Comparison of ENCODE assay signal across 9 mouse cellular contexts in genomic region chr11:55378371-55378770, GRCm38 (mm10). TPM values are rescaled to one million over a fixed set of nuclear protein-coding genes. Genes with fewer than 3 reads are reported as not detected.
A peak's percentile ranks its signal among the peaks of the same experiment; 100 is the strongest.
DNase-seq lines count a peak whose midpoint lies in the region; ATAC-seq and TF ChIP-seq lines count a peak whose summit lies in the region.
"Had no signal": no experiment of that assay in that cellular context is flagged by ENCODE, and none has a peak within 500 bp of the region (broad histone marks: within the 10 kb centered on the region; RNA-seq: fewer than 3 reads in every experiment).

No protein-coding gene starts in this region.

- TF ChIP-seq EP300 in heart, postnatal 0 days (IDR thresholded peaks at IDR 0.05; ENCODE audit: low read depth), result no peak

- 50% methylated on average over 5 of the region's 5 CpGs for WGBS in hindbrain, embryonic 14.5 days
- 64% methylated on average over 5 of the region's 5 CpGs for WGBS in hindbrain, embryonic 10.5 days
- WGBS in heart, postnatal 0 days, result 14% methylated on average over 5 of the region's 5 CpGs
- 55% methylated on average over 5 of the region's 5 CpGs for WGBS in midbrain, embryonic 14.5 days

- H3K36me3 ChIP-seq in hindbrain, embryonic 14.5 days (replicated peaks; ENCODE audit: control insufficient read depth, insufficient read depth), result no peaks in the 10 kb centered on the region
- H3K36me3 ChIP-seq in hindbrain, embryonic 10.5 days, result no peaks in the 10 kb centered on the region
- no peaks in the 10 kb centered on the region for H3K36me3 ChIP-seq in heart, postnatal 0 days (replicated peaks; ENCODE audit: control insufficient read depth, insufficient read depth, low read length)
- H3K36me3 ChIP-seq in midbrain, embryonic 14.5 days (ENCODE audit: control insufficient read depth, insufficient read depth, low read length), result no peaks in the 10 kb centered on the region

- H3K4me3 ChIP-seq in hindbrain, embryonic 14.5 days (replicated peaks; ENCODE audit: low read length), result no peak overlapping the region
- H3K4me3 ChIP-seq in hindbrain, embryonic 10.5 days, result no peak overlapping the region
- H3K4me3 ChIP-seq in embryonic fibroblast, embryonic 13.5 days (ENCODE audit: insufficient read depth, low read length), result no peak overlapping the region
- no peak overlapping the region for H3K4me3 ChIP-seq in heart, postnatal 0 days (ENCODE audit: low read depth, low read length)
- H3K4me3 ChIP-seq in midbrain, embryonic 14.5 days (replicated peaks; ENCODE audit: low read depth, low read length), result no peak overlapping the region

- no peaks in the 10 kb centered on the region for H3K4me1 ChIP-seq in hindbrain, embryonic 14.5 days (replicated peaks; ENCODE audit: control insufficient read depth, insufficient read depth, low read length)
- H3K4me1 ChIP-seq in hindbrain, embryonic 10.5 days (replicated peaks), result no peaks in the 10 kb centered on the region; the same call in 1 of the 2 replicates
- peaks cover 3% of the 10 kb centered on the region for H3K4me1 ChIP-seq in embryonic fibroblast, embryonic 13.5 days (ENCODE audit: control insufficient read depth, insufficient read depth, low read length)
- peaks cover 20% of the 10 kb centered on the region for H3K4me1 ChIP-seq in heart, postnatal 0 days (ENCODE audit: control insufficient read depth, insufficient read depth)
- H3K4me1 ChIP-seq in midbrain, embryonic 14.5 days (ENCODE audit: control insufficient read depth, insufficient read depth, low read length), result no peaks in the 10 kb centered on the region

- H3K27me3 ChIP-seq in hindbrain, embryonic 14.5 days (ENCODE audit: control insufficient read depth, insufficient read depth, low read length), result 0 out of 2 replicates have a peak, but pooled peaks cover 3% of the 10 kb centered on the region
- H3K27me3 ChIP-seq in hindbrain, embryonic 10.5 days (ENCODE audit: insufficient read depth, poor library complexity, severe bottlenecking), result peaks cover 4% of the 10 kb centered on the region; the same call in 1 of the 2 replicates
- peaks cover 3% of the 10 kb centered on the region; the same call in 1 of the 2 replicates for H3K27me3 ChIP-seq in heart, postnatal 0 days (ENCODE audit: control insufficient read depth, insufficient read depth, low read length)
- no peaks in the 10 kb centered on the region for H3K27me3 ChIP-seq in midbrain, embryonic 14.5 days (ENCODE audit: control insufficient read depth, insufficient read depth, low read length)
- H3K27me3 ChIP-seq: Patski had no signal

- TF ChIP-seq CTCF in embryonic fibroblast, embryonic 13.5 days (IDR thresholded peaks at IDR 0.05; ENCODE audit: borderline replicate concordance, insufficient read depth, low read length), result no peak
- no peak for TF ChIP-seq CTCF in heart, postnatal 0 days (IDR thresholded peaks at IDR 0.05; ENCODE audit: low read depth)

- H3K9ac ChIP-seq in hindbrain, embryonic 14.5 days, result no peak overlapping the region
- H3K9ac ChIP-seq in heart, postnatal 0 days (replicated peaks; ENCODE audit: low read depth, low read length), result no peak overlapping the region
- H3K9ac ChIP-seq in midbrain, embryonic 14.5 days (replicated peaks; ENCODE audit: low read length), result no peak overlapping the region

- no peak; the same call in 1 of the 2 replicates for ATAC-seq in hindbrain, embryonic 14.5 days (ENCODE audit: low FRiP score)
- ATAC-seq in heart, postnatal 0 days (ENCODE audit: insufficient read depth, low read depth), result peak; percentile 75
- no peak for ATAC-seq in midbrain, embryonic 14.5 days (ENCODE audit: low FRiP score, low TSS enrichment)
- ATAC-seq in inflammation-experienced regulatory T-cells, adult 6 months, result no peak
- ATAC-seq: Patski had no signal

- H3K27ac ChIP-seq in hindbrain, embryonic 14.5 days, result no peak overlapping the region
- no peak overlapping the region for H3K27ac ChIP-seq in hindbrain, embryonic 10.5 days
- H3K27ac ChIP-seq in embryonic fibroblast, embryonic 13.5 days (ENCODE audit: insufficient read depth, low read length), result peak overlapping the region; percentile 9; the same call in 1 of the 2 replicates
- H3K27ac ChIP-seq in heart, postnatal 0 days (ENCODE audit: low read depth), result no peak overlapping the region
- H3K27ac ChIP-seq in midbrain, embryonic 14.5 days (replicated peaks; ENCODE audit: low read depth, low read length), result no peak overlapping the region

- peak; percentile 45 for DNase-seq in hindbrain, embryonic 14.5 days (ENCODE audit: low spot score)
- DNase-seq in hindbrain, embryonic 10.5 days (ENCODE audit: low spot score), result no peak
- DNase-seq in heart, postnatal 0 days (ENCODE audit: low spot score), result peak; percentile 77
- peak; percentile 67 for DNase-seq in layer of hippocampus, adult 9-11 months
- DNase-seq in midbrain, embryonic 14.5 days, result peak; percentile 53
- no peak for DNase-seq in spleen, adult 18-20 months

- no peak overlapping the region for H3K4me2 ChIP-seq in hindbrain, embryonic 14.5 days (replicated peaks)
- no peak overlapping the region for H3K4me2 ChIP-seq in heart, postnatal 0 days (ENCODE audit: low read depth, low read length)
- H3K4me2 ChIP-seq in midbrain, embryonic 14.5 days (ENCODE audit: low read length), result no peak overlapping the region

- no peaks in the 10 kb centered on the region for H3K9me3 ChIP-seq in hindbrain, embryonic 14.5 days (ENCODE audit: control insufficient read depth, low read length)
- no peaks in the 10 kb centered on the region for H3K9me3 ChIP-seq in hindbrain, embryonic 10.5 days
- no peaks in the 10 kb centered on the region for H3K9me3 ChIP-seq in heart, postnatal 0 days (replicated peaks; ENCODE audit: control insufficient read depth, low read length)
- H3K9me3 ChIP-seq in midbrain, embryonic 14.5 days (ENCODE audit: control insufficient read depth, low read length), result no peaks in the 10 kb centered on the region

- TF ChIP-seq POLR2A in embryonic fibroblast, embryonic 13.5 days (IDR thresholded peaks at IDR 0.05; ENCODE audit: low read depth, low read length), result no peak

RNA-seq across cellular contexts. Expression of gene Fat2, which starts 42.0 kb away (rescaled TPM):
- 0.23 and 0.31 TPM in 2 replicates for polyA plus RNA-seq in hindbrain, embryonic 14.5 days (2014; fragmentation: Nextera tagmentation; extraction: Ambion mirVana)
- polyA plus RNA-seq in hindbrain, embryonic 10.5 days (2016; fragmentation: Nextera tagmentation; extraction: Ambion mirVana), result 0.01 and 0.07 TPM in 2 replicates
- not detected in 2 replicates for polyA plus RNA-seq in embryonic fibroblast, embryonic 13.5 days (2011; ENCODE audit: insufficient read length, low read depth, missing spikeins)
- 1.1 TPM in 1 of 2 replicates, not detected in the other for total RNA-seq in heart, postnatal 0 days (2014; rRNA removed; ENCODE audit: low replicate concordance)
- polyA plus RNA-seq in heart, postnatal 0 days (2015; fragmentation: Nextera tagmentation; extraction: Ambion mirVana), result 0.01 TPM in 1 of 2 replicates, not detected in the other
- polyA plus RNA-seq in midbrain, embryonic 14.5 days (2014; fragmentation: Nextera tagmentation; extraction: Ambion mirVana), result 0.24 and 0.27 TPM in 2 replicates
- not detected for polyA plus RNA-seq in inflammation-experienced regulatory T-cells, adult 6 months (2017; shearing (Covaris generic))

RNA-seq across cellular contexts. Expression of gene Sparc, which starts 44.6 kb away (rescaled TPM):
- 532 and 583 TPM in 2 replicates for polyA plus RNA-seq in hindbrain, embryonic 14.5 days (2014; fragmentation: Nextera tagmentation; extraction: Ambion mirVana)
- polyA plus RNA-seq in hindbrain, embryonic 10.5 days (2016; fragmentation: Nextera tagmentation; extraction: Ambion mirVana), result 400 and 454 TPM in 2 replicates
- 3,951 and 4,760 TPM in 2 replicates for polyA plus RNA-seq in embryonic fibroblast, embryonic 13.5 days (2011; ENCODE audit: insufficient read length, low read depth, missing spikeins)
- total RNA-seq in heart, postnatal 0 days (2014; rRNA removed; ENCODE audit: low replicate concordance), result 829 and 887 TPM in 2 replicates
- 1,674 and 1,711 TPM in 2 replicates for polyA plus RNA-seq in heart, postnatal 0 days (2015; fragmentation: Nextera tagmentation; extraction: Ambion mirVana)
- 240 and 427 TPM in 2 replicates for polyA plus RNA-seq in midbrain, embryonic 14.5 days (2014; fragmentation: Nextera tagmentation; extraction: Ambion mirVana)
- polyA plus RNA-seq in inflammation-experienced regulatory T-cells, adult 6 months (2017; shearing (Covaris generic)), result not detected

Comparison
In these comparisons a context has a peak if more than half of its experiments do, and no peak if none do; other contexts are left out.
1. DNase-seq: peak in hindbrain, embryonic 14.5 days (single experiment), heart, postnatal 0 days (single experiment), layer of hippocampus, adult 9-11 months (single experiment) and midbrain, embryonic 14.5 days (single experiment); none in hindbrain, embryonic 10.5 days (single experiment) and spleen, adult 18-20 months (0 of 2).
2. RNA of gene Sparc, which starts 44.6 kb away (polyA plus RNA-seq): 3,951 to 4,760 TPM in embryonic fibroblast, embryonic 13.5 days, 1,674 to 1,711 TPM in heart, postnatal 0 days, 532 to 583 TPM in hindbrain, embryonic 14.5 days, 400 to 454 TPM in hindbrain, embryonic 10.5 days and 240 to 427 TPM in midbrain, embryonic 14.5 days; not detected in inflammation-experienced regulatory T-cells, adult 6 months; every median in the first group is over 100 times any median in the second.